Mouse (Mus musculus) adrenal gland, adult 8-10 months (tissue): Measurements from ENCODE around the gene Ndufs6. TPM values are rescaled to one million over a fixed set of nuclear protein-coding genes. Genes with fewer than 3 reads are reported as not detected.

Source experiments
- DNase-seq: peaks from one replicate; pipeline ENCODE4 v3.0.0; 2022
- total RNA-seq, 4 experiments: library from RNA; stranded (reverse); gene quantifications; 2 replicates each; pipeline ENCODE4 v1.2.4; 2022

The Ndufs6 gene
- 100 to 1,000 TPM; 147 to 232 (median 199) TPM for total RNA-seq

- DNase-seq: peak; percentile 90
Measured at GRCm38 (mm10) chr13:73327827-73328698, at the start of gene Ndufs6, which contains the start of gene Mrpl36. Gene Ndufs6 (minus strand): TSS chr13:73328542. Gene Mrpl36 (plus strand): TSS chr13:73328513.

DNA sequence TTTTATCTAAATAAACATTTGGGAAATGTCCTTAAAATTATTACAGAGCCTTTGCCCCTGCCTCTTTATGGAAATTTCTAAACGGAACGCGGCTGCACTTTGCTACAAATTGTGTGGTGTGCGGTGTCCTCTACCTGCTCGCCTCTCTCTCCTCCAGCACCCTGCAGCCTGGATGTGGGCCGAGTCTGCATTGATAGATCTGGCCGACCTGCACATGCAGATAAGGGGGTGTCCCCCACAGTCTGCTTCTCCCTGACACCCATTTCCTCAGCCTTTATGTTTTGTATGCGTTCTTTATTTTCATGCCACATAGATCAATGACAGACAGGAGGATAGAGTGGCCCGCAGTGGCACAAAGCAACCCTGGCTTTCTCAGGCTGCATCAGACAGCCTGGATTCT, 49.3 kb upstream of the Ndufs6 start:
- no peak for DNase-seq

- no peak for DNase-seq
Measured at GRCm38 (mm10) chr13:73374612-73375011, 46.3 kb upstream of the Ndufs6 start.

DNA sequence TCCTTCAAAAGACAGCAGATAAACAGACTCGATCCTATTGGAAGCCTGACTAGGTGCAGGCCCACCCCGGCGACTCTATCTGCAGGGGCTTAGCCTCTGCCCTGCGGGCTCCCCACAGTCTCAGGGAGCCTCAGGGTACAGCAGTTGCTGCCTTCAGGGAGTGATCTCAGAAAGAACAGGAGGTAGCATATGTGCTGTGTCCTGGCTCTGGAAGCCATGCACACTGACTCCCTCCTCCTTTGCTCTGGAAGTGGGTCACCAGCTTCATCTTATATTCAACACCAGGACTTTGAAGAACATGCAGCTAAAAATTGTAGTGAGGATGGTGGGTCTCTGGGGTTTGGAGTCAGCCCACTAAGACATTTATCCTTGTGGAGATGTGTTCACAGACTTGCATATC, 45.0 kb upstream of the Ndufs6 start:
- no peak for DNase-seq

DNA sequence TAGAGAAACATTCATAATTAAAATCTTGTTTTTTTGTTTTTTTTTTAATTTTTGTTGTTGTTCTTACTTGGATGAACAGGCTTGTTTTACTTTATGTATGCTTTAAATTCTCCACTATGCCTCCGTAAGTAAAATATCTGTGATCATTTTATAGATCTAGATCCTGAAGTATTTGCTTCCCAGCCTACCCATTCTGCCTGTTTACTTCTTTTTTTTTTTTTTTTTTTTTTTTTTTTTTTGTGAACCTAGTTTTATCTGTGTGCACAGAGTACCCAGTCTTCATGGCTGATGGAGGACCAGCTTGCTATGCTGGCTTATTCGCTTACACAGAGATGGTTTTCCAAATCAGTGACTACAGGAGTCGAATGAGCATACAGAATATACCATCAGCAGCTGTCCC, 28.8 kb upstream of the Ndufs6 start:
- no peak for DNase-seq

DNA sequence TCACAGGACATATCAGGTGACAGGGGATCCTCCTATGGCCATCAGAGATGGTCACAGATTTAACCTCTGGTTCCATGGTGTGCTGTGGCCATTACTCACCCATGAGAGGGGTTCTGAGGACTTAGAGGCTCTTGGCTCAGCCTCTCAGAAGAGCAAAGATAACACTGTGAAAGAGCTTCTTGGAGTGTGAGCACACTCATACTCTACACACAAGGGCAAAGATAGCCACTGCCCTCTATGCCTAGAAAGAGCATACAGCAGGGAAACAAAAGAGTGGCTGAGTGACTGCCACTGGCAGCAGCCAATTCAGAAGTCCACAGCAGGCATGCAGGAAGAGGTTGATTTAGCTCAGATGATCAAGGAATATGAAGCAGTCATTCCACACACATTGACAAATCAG, 24.1 kb upstream of the Ndufs6 start:
- no peak for DNase-seq

- DNase-seq: no peak
Measured at GRCm38 (mm10) chr13:73351910-73352309, 23.6 kb upstream of the Ndufs6 start.

- no peak for DNase-seq
Measured at GRCm38 (mm10) chr13:73350741-73351140, 22.4 kb upstream of the Ndufs6 start.

DNA sequence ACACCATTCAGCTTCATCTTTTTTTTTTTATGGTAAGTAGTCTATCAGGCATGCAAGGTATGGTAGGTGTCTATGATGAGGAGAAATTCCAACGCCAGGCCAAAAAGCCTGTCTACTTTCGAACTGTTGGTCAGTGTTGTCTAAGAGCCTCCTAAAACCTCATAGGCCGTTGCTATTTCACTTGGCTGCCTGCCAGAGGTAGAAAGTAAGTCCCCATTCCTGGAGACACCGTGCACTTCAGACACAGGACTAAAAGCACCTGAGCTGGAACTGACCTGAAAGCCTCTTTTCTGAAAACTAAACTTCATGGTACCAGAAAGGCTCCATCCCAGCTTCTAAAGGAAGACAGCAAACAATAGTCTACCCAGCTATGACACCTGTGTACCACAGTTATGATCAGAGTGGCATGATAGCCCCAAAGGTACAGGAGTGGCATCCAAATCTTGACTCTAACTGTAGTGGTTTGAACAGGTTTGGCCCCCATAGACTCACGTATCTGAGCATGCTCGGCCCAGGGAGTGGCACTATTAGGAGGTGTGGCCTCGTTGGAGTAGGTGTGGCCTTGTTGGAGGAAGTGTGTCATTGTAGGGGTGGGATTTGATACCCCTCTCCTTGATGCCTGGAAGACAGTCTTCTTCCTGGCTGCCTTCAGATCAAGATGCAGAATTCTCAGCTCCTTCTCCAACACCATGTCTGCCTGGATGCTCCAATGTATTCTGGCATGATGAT, 19.7 kb upstream of the Ndufs6 start:
- DNase-seq: no peak

DNA sequence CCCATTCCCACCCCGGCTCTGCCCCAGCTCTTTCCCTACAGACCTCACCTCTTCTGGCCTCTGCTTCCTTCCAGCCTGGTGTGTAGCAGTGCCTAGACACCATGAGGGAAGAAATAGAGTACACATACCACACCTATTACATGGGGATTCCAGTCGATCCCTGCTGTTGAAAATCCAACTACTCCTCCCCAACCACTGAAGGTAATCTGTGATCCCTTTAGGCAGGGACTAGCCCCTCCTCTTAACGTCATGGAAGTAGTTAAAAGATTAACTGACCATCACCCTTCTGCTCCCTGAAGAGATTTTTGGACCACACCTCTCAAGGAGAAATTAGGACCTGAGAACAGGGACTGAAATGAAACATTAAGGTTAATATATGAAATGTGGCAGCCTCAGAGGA, 18.8 kb upstream of the Ndufs6 start:
- DNase-seq: no peak

- no peak for DNase-seq
Measured at GRCm38 (mm10) chr13:73346743-73347142, 18.4 kb upstream of the Ndufs6 start.

GRCm38 (mm10) chr13:73346131-73346530, 17.8 kb upstream of the Ndufs6 start:
- DNase-seq: no peak

DNA sequence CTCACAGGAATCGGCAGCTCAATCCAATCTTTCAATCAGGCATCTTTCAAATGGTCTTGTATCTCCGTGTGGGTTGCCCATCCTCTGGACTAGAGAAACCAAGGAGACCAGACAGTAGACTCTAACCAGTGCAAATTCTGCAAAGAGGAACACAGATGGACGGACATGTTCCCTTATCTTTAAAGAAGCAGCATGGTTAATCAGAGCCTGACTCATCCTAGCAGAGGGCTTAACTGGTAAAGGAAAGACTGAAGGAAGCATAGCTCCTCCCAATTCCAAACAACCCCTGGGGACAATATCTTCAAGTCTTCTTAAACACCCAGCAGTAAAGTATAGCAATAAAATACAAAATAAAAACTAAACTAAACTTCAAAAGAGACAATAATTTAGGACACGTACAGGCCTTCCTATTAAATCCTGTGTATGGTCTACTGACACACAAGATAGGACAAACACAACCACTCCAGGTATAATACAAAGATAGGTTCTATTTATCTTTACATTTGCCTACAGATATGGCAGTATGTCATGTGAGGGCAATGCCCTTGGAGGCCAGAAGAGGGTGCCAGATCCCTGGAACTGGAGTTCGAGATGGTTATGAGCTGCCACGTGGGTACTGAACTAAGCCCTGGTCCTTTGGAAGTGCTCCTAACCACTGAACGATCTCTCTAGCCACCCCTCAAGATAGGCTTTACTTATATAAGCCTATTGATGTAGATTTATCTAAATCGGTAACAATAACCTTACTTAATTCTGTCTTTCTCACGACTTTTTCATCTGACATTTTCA, 17.0 kb upstream of the Ndufs6 start:
- no peak for DNase-seq

DNA sequence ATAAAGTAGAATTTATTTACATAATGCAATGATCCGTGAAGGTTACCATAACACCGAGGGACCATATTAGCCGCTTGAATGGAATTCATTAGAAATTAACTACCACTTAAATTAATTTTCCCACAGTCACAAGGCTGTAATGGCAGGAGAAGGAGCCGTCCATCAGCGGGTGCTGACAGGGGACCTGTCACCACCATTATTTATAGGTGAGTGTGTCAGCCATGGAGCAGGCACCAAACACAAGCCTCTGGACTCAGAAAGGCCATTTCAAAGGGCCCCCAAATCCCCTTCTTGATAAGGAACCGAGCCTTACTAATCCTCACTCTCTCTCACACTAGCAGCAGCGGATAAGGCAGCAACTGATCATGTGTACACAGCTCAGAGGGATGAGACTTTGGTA, 8.4 kb upstream of the Ndufs6 start:
- DNase-seq: no peak

- DNase-seq: no peak
Measured at GRCm38 (mm10) chr13:73331736-73332135, 3.4 kb upstream of the Ndufs6 start.

GRCm38 (mm10) chr13:73330844-73331501, 2.6 kb upstream of the Ndufs6 start:
- peak; percentile 80 for DNase-seq

DNA sequence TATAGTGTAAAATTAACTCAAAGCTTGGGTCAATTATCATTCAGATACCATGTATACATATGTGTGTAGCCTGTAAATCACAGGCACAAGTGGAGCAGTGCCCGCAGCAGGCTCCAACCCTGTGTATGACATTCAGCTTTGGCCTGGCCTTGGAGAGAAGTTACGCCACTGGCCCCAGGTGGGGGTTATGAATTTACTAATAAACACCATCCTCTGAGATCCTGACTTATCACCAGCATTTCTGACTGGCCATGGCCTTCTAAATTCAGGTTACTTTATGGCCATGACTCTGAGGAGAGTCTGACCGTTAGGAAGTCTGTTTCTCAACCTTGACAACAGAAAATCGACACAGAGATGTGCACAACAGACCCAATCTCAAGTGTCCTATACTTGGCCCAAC, 4.9 kb downstream of the Ndufs6 start:
- no peak for DNase-seq

DNA sequence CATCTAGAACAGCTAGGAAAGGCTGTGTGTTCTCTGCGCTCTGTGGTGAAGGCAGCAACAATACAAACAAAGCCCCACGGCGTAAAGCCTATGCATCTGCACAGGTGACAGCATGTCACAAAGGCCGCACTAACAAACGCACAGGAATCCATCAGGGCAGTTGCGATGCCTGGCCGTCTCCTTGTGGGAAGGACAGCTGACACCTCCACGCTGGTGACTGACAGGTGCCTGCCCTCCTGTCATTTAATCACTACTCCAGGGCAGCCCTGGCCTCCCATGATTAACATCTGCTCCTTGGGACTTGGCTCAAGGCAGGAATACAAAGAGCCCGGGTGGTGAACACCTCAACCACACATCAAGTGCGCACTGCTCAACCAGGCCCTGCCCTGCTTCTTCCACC, 5.7 kb downstream of the Ndufs6 start:
- no peak for DNase-seq

DNA sequence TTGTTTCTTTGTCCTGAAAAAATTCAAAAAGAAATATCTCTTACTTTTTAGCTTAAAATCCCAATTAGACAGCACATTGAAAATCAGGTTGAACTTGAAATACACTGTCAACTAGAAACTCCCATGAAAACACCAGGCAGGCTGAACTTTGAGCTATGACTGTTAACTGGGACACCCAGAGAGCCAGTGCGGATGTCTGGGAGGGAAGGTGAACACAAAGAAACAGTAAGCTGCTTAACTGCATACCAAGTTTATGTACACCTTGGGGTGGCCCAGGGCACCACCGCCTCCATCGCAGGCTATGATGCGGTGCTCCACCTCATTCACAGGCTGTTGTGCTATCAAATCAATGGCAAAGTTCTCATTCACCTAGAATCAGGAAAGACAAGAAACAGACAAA, 8.3 kb downstream of the Ndufs6 start:
- no peak for DNase-seq

- no peak for DNase-seq
Measured at GRCm38 (mm10) chr13:73310183-73310929, 18.0 kb downstream of the Ndufs6 start.

GRCm38 (mm10) chr13:73306430-73306829, 21.9 kb downstream of the Ndufs6 start:
- no peak for DNase-seq

- no peak for DNase-seq
Measured at GRCm38 (mm10) chr13:73306085-73306410, 22.3 kb downstream of the Ndufs6 start.
